Mouse (Mus musculus) embryonic facial prominence, embryonic 15.5 days (tissue): ENCODE measurements around the gene Clpsl2. TPM values are rescaled to one million over a fixed set of nuclear protein-coding genes. Genes with fewer than 3 reads are reported as not detected.

ENCODE experiments used
- ATAC-seq: fragments of 200-750 bp; cut with Nextera tagmentation; 2 replicates; pipeline ENCODE4 v1.8.0; 2017; ENCODE audit warnings: low read depth, moderate TSS enrichment; ENCODE audit not compliant: insufficient number of reproducible peaks, low FRiP score, low TSS enrichment
- H3K27ac ChIP-seq: fragments of 300-500 bp; sonication (generic); replicated peaks from 2 replicates; pipeline ENCODE4 v1.5.1; 2015; ENCODE audit warnings: mild to moderate bottlenecking, inconsistent platforms
- H3K27me3 ChIP-seq: fragments of 300-500 bp; sonication (generic); 2 replicates; pipeline ENCODE4 v1.6.1; 2015; ENCODE audit warnings: inconsistent platforms
- H3K36me3 ChIP-seq: fragments of 300-500 bp; sonication (generic); 2 replicates; pipeline ENCODE4 v1.6.1; 2015; ENCODE audit warnings: mild to moderate bottlenecking, inconsistent platforms
- H3K4me1 ChIP-seq: fragments of 300-500 bp; sonication (generic); 2 replicates; pipeline ENCODE4 v1.6.1; 2015; ENCODE audit warnings: inconsistent platforms
- H3K4me2 ChIP-seq: fragments of 300-500 bp; sonication (generic); replicated peaks from 2 replicates; pipeline ENCODE4 v1.6.1; 2015; ENCODE audit warnings: mild to moderate bottlenecking, inconsistent platforms
- H3K4me3 ChIP-seq: fragments of 300-500 bp; sonication (generic); replicated peaks from 2 replicates; pipeline ENCODE4 v1.5.1; 2015; ENCODE audit warnings: mild to moderate bottlenecking, inconsistent platforms
- H3K9ac ChIP-seq: fragments of 300-500 bp; sonication (generic); 2 replicates; pipeline ENCODE4 v1.6.1; 2015; ENCODE audit warnings: inconsistent platforms
- H3K9me3 ChIP-seq: fragments of 300-500 bp; sonication (generic); replicated peaks from 2 replicates; pipeline ENCODE4 v1.6.1; 2016; ENCODE audit warnings: inconsistent platforms
- WGBS: fragments of 180-500 bp; shearing (Covaris S2); methylation state at CpG from one replicate; pipeline ENCODE4 v1.1.7; 2015; 5-methylcytosine and 5-hydroxymethylcytosine counted together
- polyA plus RNA-seq: library from polyadenylated mRNA; unstranded; fragments of >200 nt; fragmentation: Nextera tagmentation; extraction: Ambion mirVana; gene quantifications from 2 replicates; pipeline ENCODE4 v1.2.1, GENCODE M21; 2015

The Clpsl2 gene
- polyA plus RNA-seq, 1 experiment from 2014 or later = not detected

- Histone ChIP-seq H3K27ac (peak overlapping the region; percentile 97), H3K4me2 (peak overlapping the region; percentile 96), H3K9ac (no peak overlapping the region), H3K9me3 (no peaks in the 10 kb centered on the region), H3K36me3 (no peaks in the 10 kb centered on the region), H3K4me1 (peaks cover 51% of the 10 kb centered on the region), H3K4me3 (peak overlapping the region; percentile 72), H3K27me3 (no peaks in the 10 kb centered on the region)
- 45% methylated on average over 6 of the region's 6 CpGs for WGBS
- no peak for ATAC-seq
These were observed 27.3 kb upstream of the Clpsl2 start for GRCm38 (mm10) chr17:28521920-28522319.

DNA sequence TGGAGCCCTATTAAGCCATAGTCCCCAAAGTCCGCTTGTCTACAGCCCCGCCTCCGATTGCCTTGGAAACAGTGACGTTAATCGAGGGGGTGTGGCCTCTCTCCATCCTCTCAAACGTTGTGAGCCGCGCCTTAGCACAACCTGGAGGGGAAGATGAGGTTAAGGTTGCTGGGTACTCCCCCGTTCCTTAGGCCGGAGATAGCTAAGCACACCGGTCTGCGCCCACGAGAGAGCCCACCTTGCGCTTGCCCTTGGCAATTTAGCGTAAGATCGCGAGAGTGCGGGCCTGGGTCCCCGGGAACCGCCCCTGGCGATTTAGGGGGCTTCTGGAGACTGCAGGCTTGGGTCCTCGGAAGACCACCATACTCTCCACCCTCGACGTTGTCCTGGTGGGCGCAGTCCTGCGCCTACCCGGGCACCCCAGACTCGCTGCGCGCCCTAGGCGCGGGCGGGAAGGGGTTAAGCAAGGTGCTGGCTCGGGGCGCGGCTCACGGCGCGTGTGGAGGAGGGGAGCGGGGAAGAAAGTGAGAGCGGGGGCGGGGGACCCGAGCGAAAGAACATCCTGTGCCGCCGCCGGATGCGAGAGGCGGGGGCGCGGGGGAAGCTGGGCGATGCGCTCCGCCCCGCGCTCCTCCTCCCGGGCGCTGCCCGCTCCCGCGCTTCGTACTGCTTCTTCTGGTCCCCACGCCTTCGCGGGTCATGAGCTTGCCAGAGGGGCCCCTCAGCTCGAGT, 26.4 kb upstream of the Clpsl2 start:
- Histone ChIP-seq H3K9ac (peak overlapping the region; percentile 59), H3K27me3 (no peaks in the 10 kb centered on the region), H3K4me2 (peak overlapping the region; percentile 96), H3K4me1 (peaks cover 49% of the 10 kb centered on the region), H3K27ac (peak overlapping the region; percentile 97), H3K9me3 (no peaks in the 10 kb centered on the region), H3K4me3 (peak overlapping the region; percentile 72), H3K36me3 (no peaks in the 10 kb centered on the region)
- WGBS = under 1% methylated on average over 62 of the region's 66 CpGs
- peak; percentile 78 for ATAC-seq

DNA sequence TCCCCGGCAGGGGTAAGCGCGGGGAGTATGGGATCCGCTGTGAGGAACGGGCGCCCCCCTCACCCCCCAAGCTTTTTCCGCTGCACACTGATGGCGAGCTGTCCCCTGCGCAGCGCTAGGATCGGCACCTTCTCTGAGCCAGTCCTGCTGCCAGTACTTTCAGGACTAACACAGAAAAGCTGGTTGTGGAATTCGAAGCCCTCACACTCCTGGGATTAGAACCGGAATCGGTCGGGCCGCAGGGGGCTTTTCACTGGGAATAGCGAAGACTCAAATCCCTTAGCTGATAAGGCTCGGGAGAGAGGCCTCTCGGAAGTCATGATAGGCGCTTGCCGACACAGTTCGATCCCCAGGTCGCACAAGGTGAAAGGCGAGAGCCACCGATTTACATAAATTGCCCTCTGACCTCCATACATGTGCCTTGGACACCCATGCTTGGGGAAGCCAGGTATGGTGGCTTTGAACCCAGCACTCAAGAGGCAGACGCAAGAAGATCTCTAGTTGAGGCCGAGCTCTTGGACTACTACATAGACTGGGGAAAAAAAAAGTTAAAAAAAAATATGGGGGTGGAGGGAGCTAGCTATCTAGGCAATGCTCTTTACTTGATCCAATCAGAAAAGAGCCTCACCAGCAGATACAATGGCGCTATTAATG, 25.7 kb upstream of the Clpsl2 start:
- H3K4me1 ChIP-seq = peaks cover 44% of the 10 kb centered on the region
- H3K36me3 ChIP-seq = no peaks in the 10 kb centered on the region
- WGBS = 9% methylated on average over 28 of the region's 28 CpGs
- H3K4me3 ChIP-seq = peak overlapping the region; percentile 72
- no peaks in the 10 kb centered on the region for H3K9me3 ChIP-seq
- H3K4me2 ChIP-seq = peak overlapping the region; percentile 96
- peak overlapping the region; percentile 97 for H3K27ac ChIP-seq
- peak; percentile 2; the same call in 1 of the 2 replicates for ATAC-seq
- H3K27me3 ChIP-seq = no peaks in the 10 kb centered on the region
- peak overlapping the region; percentile 35 for H3K9ac ChIP-seq

GRCm38 (mm10) chr17:28524009-28524695, 25.1 kb upstream of the Clpsl2 start:
- peak overlapping the region; percentile 97; the same call in 1 of the 2 replicates for H3K27ac ChIP-seq
- 87% methylated on average over 23 of the region's 23 CpGs for WGBS

DNA sequence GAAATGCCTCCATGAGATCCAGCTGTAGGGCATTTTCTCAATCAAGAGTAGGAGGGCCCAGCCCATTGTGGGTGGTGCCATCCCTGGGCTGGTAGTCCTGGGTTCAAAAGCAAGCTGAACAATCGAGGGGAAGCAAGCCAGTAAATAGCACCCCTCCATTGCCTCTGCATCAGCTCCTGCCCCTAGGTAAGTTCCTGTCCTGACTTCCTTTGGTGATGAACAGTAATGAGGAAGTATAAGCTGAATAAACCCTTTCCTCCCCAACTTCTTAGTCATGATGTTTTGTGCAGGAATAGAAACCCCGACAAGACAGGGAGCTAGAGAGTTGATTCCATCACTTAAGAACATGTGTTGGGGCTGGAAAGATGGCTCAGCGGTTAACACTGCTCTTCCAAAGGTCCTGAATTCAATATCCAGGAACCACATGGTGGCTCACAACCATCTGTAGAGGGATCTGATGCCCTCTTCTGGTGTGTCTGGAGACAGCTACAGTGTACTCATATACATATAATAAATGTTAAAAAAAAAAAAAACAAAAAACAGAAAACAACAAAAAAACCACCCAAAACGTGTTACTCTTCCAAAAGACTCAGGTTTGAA, 24.3 kb upstream of the Clpsl2 start:
- Histone ChIP-seq H3K4me2 (no peak overlapping the region), H3K4me1 (peaks cover 37% of the 10 kb centered on the region), H3K36me3 (no peaks in the 10 kb centered on the region), H3K27me3 (no peaks in the 10 kb centered on the region), H3K27ac (0 out of 2 replicates have a peak overlapping the region, but pooled peaks have one; percentile 97), H3K9me3 (no peaks in the 10 kb centered on the region), H3K9ac (no peak overlapping the region), H3K4me3 (no peak overlapping the region)
- WGBS = 62% methylated on average over 4 of the region's 4 CpGs
- no peak for ATAC-seq

More at GRCm38 (mm10) chr17:28524009-28524695, 25.1 kb upstream of the Clpsl2 start:
- H3K9me3 ChIP-seq = no peaks in the 10 kb centered on the region
- peak overlapping the region; percentile 96 for H3K4me2 ChIP-seq
- H3K4me1 ChIP-seq = peaks cover 37% of the 10 kb centered on the region
- H3K9ac ChIP-seq = no peak overlapping the region
- no peaks in the 10 kb centered on the region for H3K36me3 ChIP-seq
- no peaks in the 10 kb centered on the region for H3K27me3 ChIP-seq
- no peak for ATAC-seq
- H3K4me3 ChIP-seq = peak overlapping the region; percentile 72; the same call in 1 of the 2 replicates

DNA sequence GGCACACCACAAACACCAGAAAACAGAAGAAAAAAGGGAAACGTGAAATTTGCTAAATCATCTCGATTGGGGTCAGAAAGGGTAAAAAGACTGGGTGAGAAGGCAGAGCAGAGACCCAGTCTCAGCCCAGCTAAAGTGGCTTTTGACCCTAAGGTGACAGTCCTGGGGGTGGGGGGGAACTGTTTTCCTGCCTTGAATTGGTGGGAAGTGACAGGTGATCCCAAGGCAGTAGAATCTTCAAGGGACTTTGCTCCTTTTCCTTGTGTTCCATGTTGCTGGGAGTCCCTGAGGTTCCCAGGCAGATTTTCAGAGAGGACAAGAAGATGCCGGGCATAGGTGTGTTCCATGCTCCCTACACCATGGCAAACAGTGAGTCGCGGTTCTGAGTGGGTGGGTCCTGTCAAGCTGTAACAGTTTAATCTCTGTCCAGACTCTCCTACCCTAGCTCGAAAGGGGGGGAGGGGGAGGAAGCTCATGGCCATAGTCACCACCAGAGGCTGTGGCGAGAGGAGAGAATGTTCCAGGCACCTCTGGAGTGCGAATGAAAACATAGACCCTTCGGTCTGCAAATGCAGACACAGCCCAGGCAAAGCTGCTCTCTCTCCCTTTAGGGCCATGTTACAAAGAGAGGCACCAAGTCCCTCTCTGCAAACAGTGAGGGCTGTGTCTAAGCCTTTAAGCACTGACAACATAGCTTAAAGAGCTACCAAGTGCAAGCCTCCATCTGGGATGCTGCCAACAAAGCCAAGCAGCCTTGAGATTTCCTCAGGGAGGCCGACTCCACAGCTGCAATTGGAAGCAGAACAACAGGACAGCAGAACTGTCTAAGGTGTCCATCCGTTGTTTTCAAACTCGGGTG, 21.8 kb upstream of the Clpsl2 start:
- WGBS = 35% methylated on average over 12 of the region's 12 CpGs
- H3K27me3 ChIP-seq = no peaks in the 10 kb centered on the region
- 0 out of 2 replicates have a peak overlapping the region, but pooled peaks have one; percentile 31 for H3K27ac ChIP-seq
- no peaks in the 10 kb centered on the region for H3K9me3 ChIP-seq
- H3K9ac ChIP-seq = 0 out of 2 replicates have a peak overlapping the region, but pooled peaks have one; percentile 12
- 0 out of 2 replicates have a peak, but pooled peaks have one; percentile 8 for ATAC-seq
- peak overlapping the region; percentile 13; the same call in 1 of the 2 replicates for H3K4me3 ChIP-seq
- H3K36me3 ChIP-seq = no peaks in the 10 kb centered on the region
- H3K4me1 ChIP-seq = peaks cover 34% of the 10 kb centered on the region
- peak overlapping the region; percentile 42 for H3K4me2 ChIP-seq

- no peaks in the 10 kb centered on the region for H3K27me3 ChIP-seq
- H3K27ac ChIP-seq = 0 out of 2 replicates have a peak overlapping the region, but pooled peaks have one; percentile 31
- H3K9ac ChIP-seq = 0 out of 2 replicates have a peak overlapping the region, but pooled peaks have one; percentile 12
- peak; percentile 31; the same call in 1 of the 2 replicates for ATAC-seq
- H3K36me3 ChIP-seq = no peaks in the 10 kb centered on the region
- peak overlapping the region; percentile 42 for H3K4me2 ChIP-seq
- H3K4me1 ChIP-seq = peaks cover 29% of the 10 kb centered on the region
- H3K4me3 ChIP-seq = peak overlapping the region; percentile 13; the same call in 1 of the 2 replicates
- WGBS = 5% methylated on average over 6 of the region's 6 CpGs
- H3K9me3 ChIP-seq = no peaks in the 10 kb centered on the region
These were observed 21.2 kb upstream of the Clpsl2 start for GRCm38 (mm10) chr17:28528043-28528351.

- Histone ChIP-seq H3K4me3 (no peak overlapping the region), H3K4me1 (peaks cover 20% of the 10 kb centered on the region), H3K4me2 (no peak overlapping the region), H3K36me3 (no peaks in the 10 kb centered on the region), H3K27me3 (no peaks in the 10 kb centered on the region), H3K9me3 (no peaks in the 10 kb centered on the region), H3K27ac (no peak overlapping the region), H3K9ac (no peak overlapping the region)
- 65% methylated on average over 4 of the region's 4 CpGs for WGBS
- no peak for ATAC-seq
These were observed 20.1 kb upstream of the Clpsl2 start for GRCm38 (mm10) chr17:28529116-28529515.

DNA sequence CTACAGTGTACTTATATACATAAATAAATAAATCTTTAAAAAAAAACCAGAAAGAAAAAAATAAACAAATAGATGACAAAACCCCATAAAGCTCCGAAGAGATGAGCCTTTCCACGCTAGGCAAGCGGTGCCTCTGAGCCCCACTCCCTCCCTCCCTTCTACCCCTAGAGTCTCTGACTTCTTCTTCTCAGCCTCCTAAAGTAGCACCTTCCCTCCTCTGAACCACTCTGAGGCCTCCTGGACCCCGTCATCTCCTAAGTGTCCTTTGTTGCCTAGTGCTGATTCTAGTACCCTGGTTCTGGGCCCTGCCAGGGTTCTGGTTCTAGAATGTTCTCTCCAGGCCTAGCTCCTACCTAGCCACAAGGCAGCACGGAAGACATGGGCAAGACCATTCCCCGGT, 18.7 kb upstream of the Clpsl2 start, which contains the start of gene Armc12:
Gene Armc12 (plus strand): TSS at position 301 of the 400 bp plus-strand sequence.
- Histone ChIP-seq H3K4me3 (no peak within 1 kb of the TSS), H3K4me2 (no peak within 1 kb of the TSS), H3K9ac (no peak within 1 kb of the TSS), H3K27ac (no peak within 1 kb of the TSS), H3K27me3 (no peaks in the 10 kb centered on the region), H3K9me3 (no peaks in the 10 kb centered on the region), H3K4me1 (peaks cover 13% of the 10 kb centered on the region), H3K36me3 (no peaks in the 10 kb centered on the region)
- WGBS = 86% methylated on average over 6 of the region's 6 CpGs
- ATAC-seq = no peak

DNA sequence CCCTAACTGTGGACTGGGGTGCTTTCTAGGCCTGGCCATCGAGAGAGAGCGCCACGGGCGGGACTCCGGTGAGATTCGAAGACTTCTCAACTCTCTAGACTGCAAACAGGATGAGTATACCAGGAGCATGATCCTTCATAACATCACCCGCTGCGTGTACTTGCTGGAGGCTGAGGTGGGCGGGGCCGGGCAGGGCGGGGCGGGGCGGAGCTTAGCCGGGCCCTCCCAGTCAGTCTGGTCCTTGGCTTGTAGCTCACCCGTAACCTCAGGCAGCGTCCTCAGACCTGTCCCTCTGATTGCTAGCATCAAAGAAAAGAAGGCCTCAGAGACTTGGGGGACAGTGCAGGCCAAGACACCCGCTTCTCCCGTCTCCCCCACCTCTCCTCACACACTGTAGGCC, 17.3 kb upstream of the Clpsl2 start:
- ATAC-seq = no peak
- Histone ChIP-seq H3K9me3 (no peaks in the 10 kb centered on the region), H3K36me3 (no peaks in the 10 kb centered on the region), H3K4me1 (peaks cover 13% of the 10 kb centered on the region), H3K4me3 (no peak overlapping the region), H3K9ac (no peak overlapping the region), H3K27me3 (no peaks in the 10 kb centered on the region), H3K4me2 (0 out of 2 replicates have a peak overlapping the region, but pooled peaks have one; percentile 24), H3K27ac (no peak overlapping the region)
- WGBS = 15% methylated on average over 18 of the region's 18 CpGs
